Mouse (Mus musculus) liver, postnatal 0 days (tissue): Measurements from ENCODE around the gene Gpank1. TPM values are rescaled to one million over a fixed set of nuclear protein-coding genes. Genes with fewer than 3 reads are reported as not detected.

Experiments used
- ATAC-seq: fragments of 200-750 bp; cut with Nextera tagmentation; 2 replicates; pipeline ENCODE4 v1.8.0; 2017; ENCODE audit warnings: mild to moderate bottlenecking, moderate library complexity
- DNase-seq: peaks from one replicate; pipeline ENCODE4 v3.0.0-alpha.2; 2016
- H3K27ac ChIP-seq: fragments of 300-500 bp; sonication (generic); 2 replicates; pipeline ENCODE4 v1.5.1; 2014; ENCODE audit warnings: antibody characterized with exemption, moderate library complexity, mild to moderate bottlenecking, low read depth
- H3K27me3 ChIP-seq: fragments of 300-500 bp; sonication (generic); 2 replicates; pipeline ENCODE4 v1.6.1; 2014; ENCODE audit warnings: low read length, control low read depth, mixed read lengths; ENCODE audit not compliant: insufficient read depth
- H3K36me3 ChIP-seq: fragments of 300-500 bp; sonication (generic); replicated peaks from 2 replicates; pipeline ENCODE4 v1.6.1; 2014; ENCODE audit warnings: mild to moderate bottlenecking, control low read depth, low read length, moderate library complexity, mixed read lengths; ENCODE audit not compliant: insufficient read depth
- H3K4me1 ChIP-seq: fragments of 300-500 bp; sonication (generic); 2 replicates; pipeline ENCODE4 v1.6.1; 2014; ENCODE audit warnings: antibody characterized with exemption, mild to moderate bottlenecking, control low read depth; ENCODE audit not compliant: insufficient read depth
- H3K4me2 ChIP-seq: fragments of 300-500 bp; sonication (generic); 2 replicates; pipeline ENCODE4 v1.6.1; 2014; ENCODE audit warnings: low read depth, mild to moderate bottlenecking, low read length, moderate library complexity, mixed read lengths
- H3K4me3 ChIP-seq: fragments of 300-500 bp; sonication (generic); 2 replicates; pipeline ENCODE4 v1.5.1; 2014; ENCODE audit warnings: low read depth, low read length
- H3K9ac ChIP-seq: fragments of 300-500 bp; sonication (generic); replicated peaks from 2 replicates; pipeline ENCODE4 v1.6.1; 2014; ENCODE audit warnings: mild to moderate bottlenecking, moderate library complexity
- H3K9me3 ChIP-seq: fragments of 300-500 bp; sonication (generic); 2 replicates; pipeline ENCODE4 v1.6.1; 2016; ENCODE audit warnings: mild to moderate bottlenecking, control low read depth, low read length, mixed read lengths
- CTCF ChIP-seq: sonication (generic); IDR thresholded peaks from 2 replicates; pipeline ENCODE4 v1.5.1; 2016; ENCODE audit warnings: antibody characterized with exemption, low read depth
- EP300 ChIP-seq: IDR thresholded peaks from 2 replicates; pipeline ENCODE4 v1.6.1; 2016; ENCODE audit warnings: antibody characterized with exemption, low read depth, mild to moderate bottlenecking
- WGBS: fragments of 180-500 bp; shearing (Covaris S2); extraction: QIAGEN DNeasy Blood & Tissue Kit; methylation state at CpG from one replicate; pipeline ENCODE4 v1.1.7; 2014; ENCODE audit not compliant: insufficient replicate concordance; 5-methylcytosine and 5-hydroxymethylcytosine counted together
- polyA plus RNA-seq: library from polyadenylated mRNA; unstranded; fragments of >200 nt; fragmentation: Nextera tagmentation; extraction: Ambion mirVana; gene quantifications from 2 replicates; pipeline ENCODE4 v1.2.1, GENCODE M21; 2015

Gpank1 gene
- 8.1 and 9.6 TPM in 2 replicates for polyA plus RNA-seq

GRCm38 (mm10) chr17:35121143-35121799 lies at the start of gene Gpank1:
Gene Gpank1, plus strand, starts transcription at chr17:35121455.
- Histone ChIP-seq H3K27ac (peak within 1 kb of the TSS; percentile 93), H3K9me3 (no peaks in the 10 kb centered on the region), H3K4me1 (peaks cover 18% of the 10 kb centered on the region), H3K4me2 (peak within 1 kb of the TSS; percentile 93), H3K4me3 (peak within 1 kb of the TSS; percentile 88), H3K27me3 (no peaks in the 10 kb centered on the region), H3K36me3 (peaks cover 28% of the 10 kb centered on the region), H3K9ac (peak within 1 kb of the TSS; percentile 89)
- under 1% methylated on average over 46 of the region's 50 CpGs for WGBS
- ATAC-seq, result peak; percentile 94
- TF ChIP-seq CTCF (no peak), EP300 (peak; percentile 58; the same call in 1 of the 2 replicates)
- peak; percentile 96 for DNase-seq

- no peak overlapping the region for H3K4me2 ChIP-seq
- H3K9me3 ChIP-seq, result no peaks in the 10 kb centered on the region
- DNase-seq, result no peak
- TF ChIP-seq CTCF (no peak), EP300 (no peak)
- no peak overlapping the region for H3K4me3 ChIP-seq
- no peak overlapping the region for H3K9ac ChIP-seq
- WGBS, result 36% methylated on average over 17 of the region's 17 CpGs
- H3K36me3 ChIP-seq, result no peaks in the 10 kb centered on the region
- H3K27ac ChIP-seq, result no peak overlapping the region
- H3K4me1 ChIP-seq, result 0 out of 2 replicates have a peak, but pooled peaks cover 2% of the 10 kb centered on the region
- no peak for ATAC-seq
- 0 out of 2 replicates have a peak, but pooled peaks cover 7% of the 10 kb centered on the region for H3K27me3 ChIP-seq
Observed at GRCm38 (mm10) chr17:35074097-35074496, 47.2 kb upstream of the Gpank1 start.

GRCm38 (mm10) chr17:35076507-35077176 lies 44.6 kb upstream of the Gpank1 start, which contains the start of gene Ly6g6e:
Gene Ly6g6e, plus strand, starts transcription at chr17:35076902.
- WGBS, result 40% methylated on average over 10 of the region's 10 CpGs
- Histone ChIP-seq H3K9me3 (no peaks in the 10 kb centered on the region), H3K4me2 (peak within 1 kb of the TSS; percentile 53), H3K4me3 (0 out of 2 replicates have a peak within 1 kb of the TSS, but pooled peaks have one; percentile 12), H3K9ac (peak within 1 kb of the TSS; percentile 22), H3K27me3 (0 out of 2 replicates have a peak, but pooled peaks cover 4% of the 10 kb centered on the region), H3K4me1 (peaks cover 14% of the 10 kb centered on the region), H3K36me3 (no peaks in the 10 kb centered on the region), H3K27ac (peak within 1 kb of the TSS; percentile 41; the same call in 1 of the 2 replicates)
- TF ChIP-seq EP300 (no peak), CTCF (no peak)
- no peak for ATAC-seq
- no peak for DNase-seq

- DNase-seq, result no peak
- ATAC-seq, result no peak
- 0 out of 2 replicates have a peak, but pooled peaks cover 4% of the 10 kb centered on the region for H3K27me3 ChIP-seq
- peak overlapping the region; percentile 41; the same call in 1 of the 2 replicates for H3K27ac ChIP-seq
- H3K9me3 ChIP-seq, result no peaks in the 10 kb centered on the region
- no peak for TF ChIP-seq EP300
- no peak for TF ChIP-seq CTCF
- H3K4me2 ChIP-seq, result peak overlapping the region; percentile 53; the same call in 1 of the 2 replicates
- no peaks in the 10 kb centered on the region for H3K36me3 ChIP-seq
- H3K4me1 ChIP-seq, result peaks cover 14% of the 10 kb centered on the region
- H3K4me3 ChIP-seq, result 0 out of 2 replicates have a peak overlapping the region, but pooled peaks have one; percentile 12
- H3K9ac ChIP-seq, result no peak overlapping the region; the same call in 1 of the 2 replicates
- WGBS, result 39% methylated on average over 2 of the region's 2 CpGs
Observed at GRCm38 (mm10) chr17:35077285-35077684, 44.0 kb upstream of the Gpank1 start.

- H3K27me3 ChIP-seq, result 0 out of 2 replicates have a peak, but pooled peaks cover 4% of the 10 kb centered on the region
- 0 out of 2 replicates have a peak within 1 kb of the TSS, but pooled peaks have one; percentile 12 for H3K4me3 ChIP-seq
- no peaks in the 10 kb centered on the region for H3K9me3 ChIP-seq
- ATAC-seq (peak; percentile 42; the same call in 1 of the 2 replicates), DNase-seq (peak; percentile 55)
- H3K4me1 ChIP-seq, result peaks cover 14% of the 10 kb centered on the region
- H3K9ac ChIP-seq, result peak within 1 kb of the TSS; percentile 22
- H3K27ac ChIP-seq, result peak within 1 kb of the TSS; percentile 41; the same call in 1 of the 2 replicates
- 9% methylated on average over 12 of the region's 14 CpGs for WGBS
- H3K4me2 ChIP-seq, result peak within 1 kb of the TSS; percentile 53
- H3K36me3 ChIP-seq, result no peaks in the 10 kb centered on the region
- TF ChIP-seq EP300 (no peak), CTCF (peak; percentile 63)
Observed at GRCm38 (mm10) chr17:35077786-35078233, 43.4 kb upstream of the Gpank1 start, which contains the start of gene Ly6g6d. Gene Ly6g6d, minus strand, starts transcription at chr17:35078065.
